Mouse (Mus musculus): ENCODE measurements at regions not wholly inside any gene's neighbourhood (a gene's known extent, or its start where the extent isn't known, plus 50 kb on each side); places are given as distances from the start of the nearest gene placed in this dataset.

DNA sequence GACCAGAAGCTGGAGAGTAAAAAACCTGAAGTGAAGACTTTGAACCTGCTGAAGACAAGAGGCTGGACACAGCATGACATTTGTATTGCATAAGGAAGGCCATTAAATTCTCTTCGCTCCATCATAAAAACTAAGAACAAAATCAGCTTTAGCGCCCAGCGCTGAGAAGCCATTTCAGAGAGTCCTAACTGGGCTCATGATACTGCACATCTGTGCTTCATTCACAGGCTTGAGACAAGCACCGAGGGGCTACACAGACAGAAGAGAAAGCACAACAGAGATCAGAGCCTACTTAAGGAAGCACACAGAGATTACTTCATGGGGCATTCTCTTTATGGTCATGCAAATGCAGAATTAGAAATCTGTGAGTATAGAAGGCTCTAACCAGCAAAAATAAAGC lies 338.2 kb upstream of the G2e3 start:
- DNase-seq = no peak

DNA sequence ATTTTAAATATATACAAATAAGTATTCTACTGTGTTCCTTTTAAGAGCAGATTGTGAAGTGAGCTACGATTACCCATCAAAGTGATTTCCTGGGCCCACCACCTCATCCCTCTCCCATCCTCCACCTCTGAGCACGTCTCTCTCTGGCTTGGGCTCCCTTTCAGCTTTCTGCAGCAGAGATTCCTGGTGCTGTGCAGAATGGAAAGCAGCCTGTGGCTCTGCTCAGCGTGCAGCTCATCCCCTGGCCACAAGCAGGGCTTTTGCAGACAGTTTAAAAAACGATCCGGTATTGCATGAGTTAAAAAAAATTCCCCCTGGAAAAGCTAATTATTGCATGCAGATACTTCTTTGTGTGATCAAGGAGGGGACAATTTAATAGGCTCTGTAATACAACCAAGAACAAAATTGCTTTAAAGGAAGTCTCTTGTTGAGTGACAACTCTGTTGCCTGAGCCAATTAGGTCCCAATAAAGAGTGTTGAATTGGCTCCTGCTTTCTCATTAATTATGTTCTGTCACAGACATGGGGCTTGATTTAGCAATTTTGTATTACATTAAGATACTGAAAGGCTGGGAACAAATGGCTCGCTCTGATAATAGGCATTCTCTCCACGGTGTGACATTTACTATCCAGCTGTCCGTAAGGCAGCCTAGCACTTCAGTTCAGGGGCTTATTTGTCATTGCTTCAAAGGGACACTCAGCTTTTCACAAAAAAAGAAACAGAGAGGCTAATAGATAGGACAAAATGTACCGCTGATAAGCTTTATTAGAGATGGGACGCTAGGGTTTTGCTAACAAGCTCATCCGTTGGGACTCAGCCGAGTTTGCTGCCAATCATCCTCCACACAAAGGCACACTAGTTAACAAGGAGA lies 345.9 kb upstream of the G2e3 start:
- DNase-seq = no peak

DNA sequence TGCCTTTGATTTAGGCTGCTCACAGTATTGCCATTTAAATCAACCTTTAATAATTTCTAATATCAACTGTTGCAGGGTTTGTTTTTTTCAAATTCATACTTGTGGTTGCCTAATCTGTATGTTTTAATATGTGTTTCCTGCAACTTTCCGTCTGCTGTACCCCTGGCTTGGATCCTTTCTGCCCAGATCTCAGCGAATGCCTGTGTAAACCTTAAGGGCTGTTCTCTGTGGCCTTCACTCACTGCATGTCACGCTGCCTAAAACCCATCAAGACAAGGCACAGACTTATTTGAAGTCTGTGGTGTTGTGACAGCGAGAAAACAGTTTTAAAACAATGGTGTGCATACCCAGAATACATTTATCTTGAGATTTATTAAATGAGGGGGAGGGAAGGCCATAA lies 346.8 kb upstream of the G2e3 start:
- no peak for DNase-seq

DNA sequence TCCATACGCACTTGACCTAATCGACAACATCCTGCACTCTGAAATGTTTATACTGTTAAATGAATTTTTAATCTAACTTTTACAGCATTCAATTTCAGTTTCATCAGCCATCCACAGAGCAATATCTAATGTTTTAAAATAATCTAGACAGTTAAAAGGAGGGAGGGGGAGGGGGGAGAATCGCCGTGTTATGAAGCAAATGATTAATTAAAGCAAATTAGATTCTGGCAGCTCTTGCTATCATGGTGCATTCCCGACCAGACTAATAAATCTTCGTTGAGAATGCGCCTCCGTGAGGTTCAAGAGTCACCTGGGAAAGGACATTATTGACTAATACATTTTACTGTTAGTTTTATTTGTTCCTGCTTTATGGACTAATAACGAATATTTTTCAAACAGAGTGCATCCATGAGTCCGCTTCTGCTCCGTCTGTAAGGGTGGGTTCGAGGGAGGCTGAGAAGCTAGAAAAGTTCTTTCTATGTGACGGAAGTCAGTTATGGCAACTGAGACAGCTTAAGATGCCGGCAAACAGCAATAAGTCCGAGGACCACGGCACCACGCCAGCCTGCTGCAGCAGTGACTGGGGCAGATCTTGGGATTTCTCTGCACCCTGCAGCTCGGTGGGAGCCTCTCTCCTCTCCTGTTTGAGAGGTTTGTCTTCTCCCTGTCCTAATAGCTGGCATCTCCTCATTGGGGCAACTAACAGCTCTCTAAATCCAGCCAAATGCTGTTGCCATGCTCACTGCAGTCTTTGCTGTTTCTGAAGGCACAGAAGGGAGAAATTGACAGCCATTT lies 347.4 kb upstream of the G2e3 start:
- DNase-seq = no peak

DNA sequence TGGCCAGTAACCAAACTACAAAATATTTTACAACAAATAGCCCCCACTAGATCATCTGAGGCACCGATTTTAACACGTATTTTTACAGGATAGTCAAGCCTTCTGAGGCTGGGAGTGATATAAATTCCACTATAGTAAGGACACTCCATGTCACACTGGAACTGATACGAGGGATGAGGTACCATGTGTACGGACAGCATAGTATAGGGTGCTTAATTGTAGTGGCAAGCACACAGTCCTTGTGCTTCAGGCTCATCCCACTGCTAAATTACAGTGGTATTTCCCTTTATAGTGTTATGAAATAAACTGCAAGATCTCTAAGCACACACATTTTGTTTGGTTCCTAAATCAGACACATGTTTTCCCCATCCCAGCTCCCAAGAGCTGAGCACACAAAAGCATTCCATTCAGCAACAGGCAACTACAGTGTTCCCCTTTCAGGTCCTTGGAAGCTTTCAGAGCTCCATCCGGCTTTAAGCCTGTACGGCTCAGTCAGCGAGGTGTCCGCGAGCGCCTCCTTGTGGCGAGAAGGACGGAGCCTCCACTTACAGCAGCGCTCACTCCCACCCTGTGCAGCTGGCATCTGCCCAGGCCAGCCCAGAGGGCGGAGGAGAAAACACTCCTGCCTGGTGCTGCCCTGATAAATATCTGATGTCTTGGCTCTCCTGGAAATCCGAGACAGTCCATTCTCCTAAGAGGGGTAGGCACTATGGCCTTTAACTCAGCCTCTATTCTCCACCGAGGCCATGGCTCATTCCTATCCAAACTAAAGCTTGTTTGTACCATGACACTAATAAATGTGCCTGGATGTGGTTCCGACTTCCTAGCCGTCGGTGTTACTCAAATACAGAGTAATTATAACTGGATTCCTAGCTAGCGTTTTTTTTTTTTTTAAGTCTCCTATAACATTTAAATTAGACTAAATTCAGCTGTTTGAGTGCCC lies 348.3 kb upstream of the G2e3 start:
- peak; percentile 8 for DNase-seq

DNA sequence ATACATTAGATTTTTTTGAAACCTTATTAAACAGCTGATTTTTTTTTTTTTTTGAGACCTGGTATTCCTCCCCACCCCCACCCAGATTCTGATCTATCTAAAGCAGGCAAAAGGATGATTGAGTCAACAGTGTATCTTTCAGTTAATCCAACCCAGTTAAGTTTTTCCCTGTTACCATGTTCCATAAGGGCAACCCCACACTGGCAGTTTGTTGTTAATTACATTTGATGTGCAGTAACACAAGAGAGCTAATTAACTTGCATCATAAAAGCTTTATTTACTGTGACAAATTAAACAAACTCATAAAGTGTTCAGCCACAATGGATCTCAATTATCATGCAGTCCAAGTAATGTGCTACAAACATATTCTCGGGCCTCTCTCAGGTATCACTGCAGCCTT lies 346.8 kb upstream of the Prkd1 start:
- DNase-seq = no peak

DNA sequence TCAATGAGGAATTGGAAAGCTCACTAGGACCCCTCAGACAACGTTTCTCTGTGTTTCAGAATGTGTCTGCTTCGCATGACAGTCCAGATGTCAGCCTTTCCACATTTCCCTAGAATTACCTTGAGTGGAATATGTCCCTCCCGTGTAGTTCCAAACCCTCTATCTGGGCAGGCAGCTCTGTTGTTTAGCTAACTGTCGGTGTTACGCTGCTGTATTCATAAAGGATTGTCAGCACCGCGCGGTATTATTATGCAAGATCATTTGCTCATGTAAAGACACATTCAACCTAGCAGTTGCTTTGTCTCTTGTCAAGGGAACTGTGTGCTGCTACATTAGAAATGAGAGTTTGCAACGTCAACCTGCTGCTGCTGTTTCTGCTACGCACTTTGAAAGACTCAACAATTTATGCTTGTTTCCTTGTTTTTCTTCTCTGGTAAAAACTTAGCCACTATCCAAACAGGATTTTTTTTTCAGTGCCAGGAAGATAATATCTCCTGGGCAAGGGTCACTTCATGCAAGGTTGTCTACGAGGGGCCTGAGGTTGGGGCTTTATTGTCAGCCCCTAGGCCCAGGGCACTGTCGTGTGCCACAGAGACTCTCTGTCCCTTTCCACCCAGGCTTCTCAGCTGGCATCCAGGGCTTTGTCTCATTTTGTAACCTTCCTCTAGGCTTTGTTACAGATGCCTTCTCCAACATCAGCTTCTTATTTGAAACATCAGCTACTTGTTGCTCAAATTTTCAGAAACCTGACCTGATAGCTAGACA lies 340.8 kb upstream of the Prkd1 start:
- DNase-seq = no peak

DNA sequence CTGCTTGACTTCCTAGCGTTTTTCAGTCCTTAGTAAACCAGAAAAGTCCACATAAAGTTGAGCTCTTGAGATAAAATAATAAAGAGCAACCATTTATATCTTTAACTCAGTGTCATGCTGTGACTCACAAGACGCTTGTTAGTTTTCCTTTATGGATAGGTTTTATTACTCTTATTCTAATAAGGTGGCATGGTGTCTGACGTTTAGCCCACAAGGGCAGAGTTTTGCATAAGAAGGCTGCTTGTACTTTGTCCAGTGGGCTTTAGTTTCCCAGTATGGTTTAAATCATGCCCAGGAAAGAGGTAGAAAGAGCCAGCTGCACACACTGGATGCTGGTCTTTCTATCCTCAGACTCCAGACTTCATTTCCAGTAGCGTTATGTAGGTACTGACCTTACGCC lies 332.4 kb upstream of the Prkd1 start:
- no peak for DNase-seq

DNA sequence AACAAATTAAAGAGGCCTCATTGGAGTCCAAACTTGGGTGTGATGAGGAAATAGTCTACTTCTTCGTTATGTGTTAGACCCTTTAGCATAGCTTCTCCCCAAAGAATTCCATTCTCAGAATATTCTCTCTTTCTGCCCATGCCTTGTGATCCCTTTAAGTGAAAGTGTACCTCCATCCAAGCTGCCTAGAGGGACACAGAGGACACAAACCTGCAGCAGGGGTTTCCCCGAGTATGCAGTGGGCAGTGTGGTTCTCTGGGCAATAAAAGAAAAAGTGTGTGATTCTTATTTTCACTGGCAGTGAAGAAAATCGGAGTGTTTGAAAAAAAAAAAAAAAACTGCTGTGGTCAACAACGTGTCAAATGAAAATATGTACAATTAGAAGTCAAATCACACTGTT lies 331.9 kb upstream of the Prkd1 start:
- no peak for DNase-seq

DNA sequence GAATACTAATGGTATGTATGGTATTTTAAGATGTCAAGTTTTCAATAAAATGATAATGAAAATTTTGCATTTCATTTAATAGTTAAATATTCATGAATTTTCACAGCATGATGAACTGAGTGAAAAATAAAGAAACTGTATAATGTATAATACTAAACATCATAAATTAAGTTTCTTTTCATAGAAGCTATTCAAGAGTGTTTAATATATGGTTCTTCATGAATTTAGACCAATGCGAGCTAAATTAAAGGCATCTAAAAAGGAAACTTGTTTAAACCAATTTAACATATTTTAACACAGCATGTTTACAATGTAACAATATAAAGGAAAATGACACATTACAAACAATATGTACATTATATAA lies 321.8 kb upstream of the Prkd1 start:
- no peak for DNase-seq

DNA sequence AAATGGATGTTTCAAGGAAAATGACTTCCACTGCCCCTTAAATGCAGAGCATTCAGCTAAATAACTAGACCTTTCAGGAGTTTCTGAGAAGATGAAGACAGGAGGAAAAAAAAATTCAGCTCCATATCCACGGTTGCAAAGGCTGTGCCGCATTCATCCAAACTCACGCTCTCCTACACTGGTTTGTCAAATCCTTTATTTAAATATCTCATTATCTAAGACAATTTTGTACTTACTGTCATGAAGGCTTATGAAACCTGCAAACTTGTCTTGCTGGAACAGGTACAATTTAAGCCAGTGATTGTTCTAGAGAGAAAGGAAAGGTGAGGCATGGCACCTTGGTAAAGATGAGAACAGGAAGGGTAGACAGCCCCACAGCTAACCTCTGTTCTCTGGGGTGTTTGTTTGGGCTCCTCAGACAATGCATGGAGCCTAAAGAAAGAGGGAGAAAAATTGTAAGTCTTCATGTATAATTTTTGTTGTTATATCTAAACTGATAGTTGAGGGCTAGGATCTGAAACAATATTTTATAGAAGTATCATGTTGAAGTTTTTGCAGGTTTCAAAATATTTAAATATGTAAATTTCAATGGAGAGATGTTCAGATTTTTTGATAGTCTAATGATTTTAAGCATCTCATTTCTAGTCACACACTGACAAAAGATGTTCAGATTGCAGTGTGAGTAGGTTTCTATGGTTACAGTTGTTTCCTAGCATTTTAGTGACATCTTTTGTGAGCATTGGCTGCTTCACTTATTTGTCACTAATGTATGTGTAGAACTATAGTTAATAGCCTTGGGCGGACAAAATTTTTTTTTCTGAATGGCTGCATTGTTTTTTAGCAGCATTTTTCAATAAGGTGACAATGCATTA lies 321.2 kb upstream of the Prkd1 start:
- DNase-seq = no peak

DNA sequence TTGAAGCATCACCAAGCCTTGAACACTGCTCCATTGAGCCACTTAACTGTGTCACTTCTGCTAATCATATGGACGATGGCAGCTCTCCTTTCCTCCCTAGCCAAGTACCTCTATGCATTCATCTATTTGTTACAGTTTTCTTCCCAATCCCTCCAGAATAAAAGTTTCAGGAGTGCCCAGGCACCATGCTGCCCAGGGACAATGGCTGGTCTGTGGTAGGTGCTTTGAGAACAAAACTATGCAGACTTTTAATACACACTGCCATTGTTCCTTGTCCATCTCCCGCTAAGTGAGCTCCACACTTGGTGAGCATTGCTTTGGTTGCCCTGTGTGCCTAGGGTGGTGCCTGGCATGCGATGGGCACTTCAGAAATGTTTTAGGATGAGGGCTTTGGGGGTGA lies 320.5 kb upstream of the Prkd1 start:
- no peak for DNase-seq

DNA sequence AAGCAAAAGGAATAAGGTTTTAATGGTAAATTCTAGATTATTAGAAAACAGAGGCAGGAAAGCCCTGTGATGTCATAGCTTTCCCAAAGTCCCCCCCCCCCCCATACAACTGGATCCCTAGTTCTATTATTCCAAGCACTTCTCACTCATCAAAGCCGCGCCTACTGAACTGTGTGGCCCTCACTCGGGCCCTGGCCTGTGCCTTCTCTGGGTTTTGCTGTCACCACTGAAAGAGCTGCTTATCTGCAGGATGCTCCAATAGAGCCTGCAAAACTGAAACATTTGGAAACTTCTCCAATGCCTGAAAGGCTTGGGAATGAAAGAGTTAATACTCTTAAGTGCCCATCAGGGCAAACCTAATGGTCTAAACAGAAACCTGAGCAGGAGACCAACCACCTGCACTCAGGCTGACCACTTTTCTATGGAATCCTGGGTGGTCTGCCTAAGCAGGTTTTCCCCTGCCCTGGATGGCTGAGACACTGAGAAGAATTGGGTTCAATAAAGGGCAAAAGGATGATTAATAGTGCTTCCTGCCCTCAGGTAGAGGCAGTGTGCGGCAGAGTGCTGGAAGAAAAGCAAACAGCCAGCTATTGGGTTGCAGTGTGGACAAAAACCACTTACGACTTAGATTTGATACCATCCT lies 318.4 kb upstream of the Prkd1 start:
- no peak for DNase-seq

DNA sequence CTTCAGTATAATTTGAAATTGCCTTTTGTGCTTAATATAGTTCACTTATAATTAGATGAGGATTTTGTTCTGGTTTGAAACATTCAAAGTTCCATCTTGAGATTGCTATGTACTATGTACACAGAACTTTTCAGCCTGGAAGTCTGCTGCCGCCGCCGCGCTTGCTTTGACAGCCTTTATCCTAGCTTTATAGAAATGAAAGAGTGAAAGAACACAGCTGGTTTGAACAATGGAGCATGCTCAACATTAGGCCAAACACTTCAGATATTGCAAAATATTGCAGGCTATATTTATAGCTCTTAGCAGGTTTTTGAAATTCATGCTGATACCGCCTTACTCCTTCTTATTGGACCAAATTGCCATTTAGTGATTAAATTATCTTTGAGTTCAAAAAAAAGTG lies 305.1 kb upstream of the Prkd1 start:
- no peak for DNase-seq

DNA sequence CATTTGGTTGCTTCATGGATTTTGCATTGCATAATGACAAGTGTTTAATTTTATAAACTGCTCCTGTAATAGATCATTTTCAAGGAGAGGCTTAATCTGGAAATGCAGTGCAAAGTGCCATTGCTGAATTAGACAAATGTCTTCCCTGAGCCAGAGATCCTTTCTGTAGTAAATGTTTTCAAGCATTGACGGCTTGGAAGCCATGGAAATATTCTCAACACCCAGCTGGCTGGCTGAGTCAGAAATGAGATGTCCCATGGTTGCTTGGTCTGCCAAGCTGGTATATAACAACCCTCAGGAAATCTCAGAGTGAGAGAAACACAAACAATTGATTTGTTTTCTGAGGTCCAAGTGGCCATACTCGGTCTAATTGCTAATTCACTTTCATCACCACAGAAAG lies 298.1 kb upstream of the Prkd1 start:
- DNase-seq = no peak

DNA sequence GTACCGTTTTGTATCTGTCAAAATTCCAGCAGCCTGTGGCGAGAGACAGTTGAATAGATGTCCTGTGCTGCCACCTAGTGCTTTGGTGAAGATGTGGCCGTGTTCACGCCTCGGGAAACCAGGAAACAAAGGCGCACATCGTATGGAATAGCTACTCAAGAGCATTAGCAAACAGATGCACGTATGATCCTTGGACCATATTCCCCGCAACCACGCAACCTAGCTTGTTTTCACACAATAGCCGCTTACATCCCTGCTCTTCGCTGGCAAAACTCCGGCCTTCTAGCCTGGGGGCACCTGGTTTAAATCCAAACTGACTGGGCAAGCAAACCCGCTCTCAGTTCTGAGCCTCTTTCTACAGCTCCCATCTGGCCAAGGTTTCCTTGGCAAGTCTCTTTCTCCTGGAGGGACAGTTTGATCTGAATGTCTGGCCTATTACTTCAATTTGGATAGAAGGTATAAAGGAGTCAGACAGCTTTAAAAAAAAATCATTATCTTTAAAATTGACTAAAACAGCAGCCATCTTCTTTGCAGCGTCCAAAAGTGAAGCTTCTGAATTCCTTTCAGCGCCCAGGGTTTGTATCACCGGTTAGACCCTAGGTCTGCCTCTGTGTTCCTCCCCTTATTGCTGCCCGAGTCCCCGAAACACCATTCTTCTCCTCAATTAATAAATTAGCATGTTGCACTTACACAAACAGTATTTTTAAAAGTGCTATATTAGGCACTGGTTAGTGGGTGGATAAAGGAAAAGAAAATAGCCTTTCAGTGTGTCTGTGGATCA lies 295.0 kb upstream of the Prkd1 start:
- DNase-seq = peak; percentile 42

DNA sequence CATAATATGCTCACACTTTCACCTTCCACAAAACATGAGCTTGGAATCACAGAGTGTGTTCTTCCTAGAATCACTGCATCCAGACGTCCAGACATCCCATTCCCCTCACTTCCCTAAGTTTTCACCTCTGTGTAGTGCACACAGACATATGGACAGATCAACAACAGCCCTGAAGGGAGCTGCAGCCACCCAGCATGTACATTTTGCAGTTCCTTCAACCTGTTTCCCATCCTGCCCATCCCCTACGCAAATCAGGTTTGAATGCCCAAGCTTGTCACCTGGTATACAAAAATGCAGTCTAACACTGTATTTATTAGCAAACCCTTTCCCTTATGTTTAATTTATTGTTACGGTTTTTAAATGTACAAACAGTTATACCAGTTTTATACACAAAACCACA lies 294.4 kb upstream of the Prkd1 start:
- DNase-seq = no peak

DNA sequence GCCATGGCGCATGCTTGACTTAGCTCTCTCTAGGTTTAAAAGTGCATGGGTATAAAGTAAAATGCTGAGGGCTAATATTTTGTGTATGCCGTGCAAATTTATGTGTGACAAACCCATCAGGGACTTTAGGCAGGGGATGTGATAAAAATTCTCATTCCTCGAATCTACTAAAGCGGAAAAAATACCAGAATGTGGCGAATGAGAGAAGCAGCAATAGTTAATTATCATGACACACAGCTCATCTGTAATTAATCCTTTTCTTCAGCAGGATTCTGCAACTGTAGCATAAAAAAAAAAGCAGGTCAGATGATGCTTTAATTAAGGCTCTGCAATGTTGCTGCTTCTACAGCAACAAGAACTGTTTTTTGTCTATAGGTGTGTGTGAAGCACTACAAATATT lies 286.6 kb upstream of the Prkd1 start:
- DNase-seq = no peak

DNA sequence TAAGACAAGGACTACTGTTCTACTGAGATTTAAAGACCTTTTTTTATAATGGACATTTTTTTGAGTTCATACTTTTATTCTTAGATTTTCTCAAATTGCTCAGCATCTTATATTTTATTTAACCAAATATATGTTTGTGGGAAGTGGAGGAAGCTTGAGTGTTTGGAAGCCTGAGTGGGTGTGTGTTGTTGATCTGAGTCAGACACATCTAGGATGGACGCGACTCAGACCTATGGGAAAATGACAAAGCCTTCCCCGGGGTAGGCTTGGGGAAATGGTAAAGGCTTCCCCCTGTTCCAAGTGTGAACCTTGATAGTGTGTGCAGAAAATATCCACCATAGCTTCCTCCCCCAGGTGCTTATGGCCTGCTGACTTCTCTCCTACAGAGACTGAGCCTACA lies 283.6 kb upstream of the Prkd1 start:
- no peak for DNase-seq

DNA sequence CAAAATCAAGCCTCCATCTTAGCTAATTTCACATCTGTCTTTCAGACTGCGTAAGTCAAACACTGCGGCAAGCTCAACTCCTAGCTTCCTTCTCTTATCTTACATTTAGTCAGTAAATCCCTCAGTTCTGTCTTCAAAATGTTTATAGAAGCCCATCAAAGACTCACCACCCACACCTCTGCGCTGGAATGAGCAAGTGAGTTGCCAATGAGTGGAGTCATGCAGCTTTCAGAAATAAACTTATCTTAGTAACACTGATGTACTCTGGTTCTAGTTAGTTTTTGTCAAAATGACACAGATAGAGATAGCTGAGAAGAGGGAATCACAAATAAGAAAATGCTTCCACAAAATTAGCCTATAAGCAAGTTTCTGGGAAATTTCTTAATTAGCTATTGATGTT lies 280.7 kb upstream of the Prkd1 start:
- no peak for DNase-seq
